Mouse (Mus musculus): ENCODE data around the gene Dcaf4. TPM values are rescaled to one million over a fixed set of nuclear protein-coding genes. Genes with fewer than 3 reads are reported as not detected.

The Dcaf4 gene
- total RNA-seq, 1 experiment from 2014 or later = 12.6 TPM

DNA sequence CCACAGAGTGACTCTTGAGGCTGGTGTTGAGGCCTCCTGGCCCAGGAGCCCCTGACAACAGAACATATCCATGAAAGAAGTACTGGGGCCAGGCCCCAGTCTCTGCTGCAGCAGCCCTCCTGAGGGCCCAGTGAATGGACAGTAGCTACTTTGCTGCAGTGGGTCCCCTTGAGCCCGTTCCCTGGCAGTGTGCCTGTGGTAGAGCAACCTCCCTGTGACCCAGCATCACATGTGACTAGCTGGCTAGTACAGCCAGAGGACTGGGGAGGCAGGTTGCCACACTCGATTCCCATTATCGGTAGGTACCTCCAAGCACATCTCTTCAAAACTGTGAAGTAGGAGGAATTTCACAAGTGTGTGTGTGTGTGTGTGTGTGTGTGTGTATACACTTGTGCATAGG, 12.7 kb downstream of the Dcaf4 start:
- ATAC-seq (ENCODE audit: extremely low read depth, insufficient number of reproducible peaks, low FRiP score, poor library complexity, severe bottlenecking) = no peak

GRCm38 (mm10) chr12:83534190-83534589, 13.9 kb downstream of the Dcaf4 start:
- ATAC-seq (ENCODE audit: extremely low read depth, insufficient number of reproducible peaks, low FRiP score, poor library complexity, severe bottlenecking) = no peak

GRCm38 (mm10) chr12:83535428-83535827, 15.2 kb downstream of the Dcaf4 start:
- ATAC-seq (ENCODE audit: extremely low read depth, insufficient number of reproducible peaks, low FRiP score, poor library complexity, severe bottlenecking) = no peak

DNA sequence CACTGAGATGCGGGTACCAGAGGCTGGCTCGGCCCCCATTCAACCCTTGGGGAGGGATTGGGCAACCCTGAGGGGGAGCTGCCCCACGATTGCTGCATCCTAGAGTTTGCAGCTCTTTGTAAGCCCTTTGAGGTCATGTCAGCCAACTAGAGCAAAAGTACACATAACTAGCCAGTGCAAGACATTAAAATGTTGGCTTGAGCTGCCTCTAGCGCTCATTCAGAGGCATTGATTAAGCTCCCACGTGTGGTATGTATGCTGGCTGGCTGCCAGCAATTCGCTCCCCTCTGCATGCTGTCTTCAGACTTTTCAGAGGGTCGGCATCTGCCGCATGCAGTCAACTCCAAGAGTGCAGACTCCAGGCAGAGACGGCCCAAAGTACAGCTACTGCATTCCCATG, 15.8 kb downstream of the Dcaf4 start:
- ATAC-seq (ENCODE audit: extremely low read depth, insufficient number of reproducible peaks, low FRiP score, poor library complexity, severe bottlenecking) = no peak

GRCm38 (mm10) chr12:83543997-83544396, 23.7 kb downstream of the Dcaf4 start:
- no peak for ATAC-seq (ENCODE audit: extremely low read depth, insufficient number of reproducible peaks, low FRiP score, poor library complexity, severe bottlenecking)

DNA sequence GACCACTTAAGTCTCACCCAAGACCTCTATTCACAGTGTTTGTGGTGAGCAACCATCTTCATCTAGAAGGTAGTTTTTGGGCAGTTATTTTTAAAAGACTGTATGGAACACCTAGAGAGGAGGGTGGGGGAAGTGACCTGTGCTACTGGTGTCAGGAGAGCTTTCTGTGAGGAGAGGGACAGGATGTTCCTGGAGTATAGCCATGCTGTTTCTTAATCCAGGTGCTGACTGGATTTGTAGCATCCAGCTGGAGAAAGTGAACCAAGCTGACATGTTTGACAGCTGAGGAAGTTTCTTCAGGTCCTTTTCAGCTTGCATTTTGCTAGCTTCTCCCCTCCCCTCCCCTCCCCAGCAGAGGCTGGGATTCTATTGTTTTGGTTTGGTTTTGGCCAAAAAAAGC, 24.5 kb downstream of the Dcaf4 start:
- ATAC-seq (ENCODE audit: extremely low read depth, insufficient number of reproducible peaks, low FRiP score, poor library complexity, severe bottlenecking) = no peak

DNA sequence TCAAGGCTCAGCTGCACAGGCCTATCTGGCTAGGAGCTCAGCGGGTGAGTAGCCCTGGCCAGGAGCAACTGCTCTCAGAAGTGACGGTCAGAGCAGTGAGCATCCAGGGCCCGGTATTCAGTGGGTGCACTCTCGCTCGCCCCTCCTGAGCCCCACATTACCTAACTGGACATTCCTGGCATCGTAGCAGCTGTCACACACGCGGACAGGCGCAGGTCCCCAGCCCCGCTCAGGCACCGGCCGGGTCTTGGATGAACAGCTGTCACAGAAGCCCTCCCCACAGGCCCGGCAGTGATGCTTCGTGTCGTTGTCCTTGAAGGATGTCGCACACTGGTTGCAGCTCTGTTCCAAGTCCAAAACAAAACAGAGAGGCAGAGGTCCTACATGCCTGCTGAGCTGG, 31.0 kb downstream of the Dcaf4 start:
- no peak for ATAC-seq (ENCODE audit: extremely low read depth, insufficient number of reproducible peaks, low FRiP score, poor library complexity, severe bottlenecking)

DNA sequence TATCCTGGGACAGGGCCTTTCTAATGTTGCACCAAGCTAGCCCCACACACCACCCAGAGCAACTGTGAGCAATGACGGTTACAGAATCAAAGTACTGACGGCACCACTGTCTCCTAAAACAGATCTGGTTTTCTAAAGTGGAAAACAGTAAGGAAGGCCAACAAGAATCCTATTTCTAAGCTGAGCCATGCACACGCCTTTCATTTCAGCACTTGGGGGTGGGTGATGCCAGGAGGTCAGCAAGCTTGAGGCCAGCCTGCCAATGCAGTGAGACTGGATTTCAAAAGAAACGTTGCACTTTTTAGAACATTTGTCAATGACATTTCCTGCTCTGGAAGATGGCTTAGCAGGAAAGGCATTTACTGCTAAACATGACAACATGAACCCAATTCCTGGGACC, 33.5 kb downstream of the Dcaf4 start:
- no peak for ATAC-seq (ENCODE audit: extremely low read depth, insufficient number of reproducible peaks, low FRiP score, poor library complexity, severe bottlenecking)

- ATAC-seq (ENCODE audit: extremely low read depth, insufficient number of reproducible peaks, low FRiP score, poor library complexity, severe bottlenecking) = no peak
Observed at GRCm38 (mm10) chr12:83555605-83556004, 35.3 kb downstream of the Dcaf4 start.

GRCm38 (mm10) chr12:83558496-83558895, 38.2 kb downstream of the Dcaf4 start:
- no peak for ATAC-seq (ENCODE audit: extremely low read depth, insufficient number of reproducible peaks, low FRiP score, poor library complexity, severe bottlenecking)

GRCm38 (mm10) chr12:83560189-83560588, 39.9 kb downstream of the Dcaf4 start:
- no peak for ATAC-seq (ENCODE audit: extremely low read depth, insufficient number of reproducible peaks, low FRiP score, poor library complexity, severe bottlenecking)

DNA sequence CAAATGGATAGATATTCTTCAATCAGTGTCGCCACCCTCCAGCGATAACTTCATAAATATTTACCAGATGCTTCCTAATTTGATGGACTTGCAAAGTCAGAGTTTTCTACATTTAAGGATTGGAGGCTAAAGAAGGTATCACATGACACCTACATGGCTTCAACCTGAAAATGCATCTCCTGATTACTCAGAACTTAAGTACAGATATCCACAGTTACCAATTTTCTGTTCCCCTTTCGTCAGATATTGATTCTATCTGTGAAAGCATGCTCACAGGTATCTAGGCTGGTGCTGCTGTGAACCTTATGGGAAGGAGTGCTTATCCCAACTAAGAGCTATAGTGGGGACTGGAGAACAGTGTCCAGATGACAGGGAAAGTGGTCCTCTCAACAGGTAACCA, 42.3 kb downstream of the Dcaf4 start:
- no peak for ATAC-seq (ENCODE audit: extremely low read depth, insufficient number of reproducible peaks, low FRiP score, poor library complexity, severe bottlenecking)

DNA sequence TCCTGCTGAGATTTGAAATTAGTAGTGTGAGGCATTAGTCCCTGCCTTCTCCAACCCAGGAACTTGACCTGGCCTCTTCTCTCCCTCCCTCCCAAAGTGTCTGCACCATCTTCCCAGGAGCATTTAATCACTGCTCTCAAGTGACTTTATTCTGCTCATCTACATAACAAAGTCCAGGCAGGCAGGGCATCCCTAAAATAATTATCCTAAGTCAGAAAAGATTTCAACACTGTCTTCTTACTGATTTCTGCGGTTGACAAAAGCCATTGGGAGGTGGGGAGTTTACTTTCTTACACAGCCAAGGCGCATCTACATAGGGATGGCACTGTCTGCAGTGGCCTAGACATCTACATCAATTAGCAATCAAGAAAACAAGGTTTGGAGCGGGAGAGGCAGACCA, 49.6 kb downstream of the Dcaf4 start:
- no peak for ATAC-seq (ENCODE audit: extremely low read depth, insufficient number of reproducible peaks, low FRiP score, poor library complexity, severe bottlenecking)

- ATAC-seq (ENCODE audit: extremely low read depth, insufficient number of reproducible peaks, low FRiP score, poor library complexity, severe bottlenecking) = no peak
Observed at GRCm38 (mm10) chr12:83572717-83573116, 52.5 kb downstream of the Dcaf4 start.

DNA sequence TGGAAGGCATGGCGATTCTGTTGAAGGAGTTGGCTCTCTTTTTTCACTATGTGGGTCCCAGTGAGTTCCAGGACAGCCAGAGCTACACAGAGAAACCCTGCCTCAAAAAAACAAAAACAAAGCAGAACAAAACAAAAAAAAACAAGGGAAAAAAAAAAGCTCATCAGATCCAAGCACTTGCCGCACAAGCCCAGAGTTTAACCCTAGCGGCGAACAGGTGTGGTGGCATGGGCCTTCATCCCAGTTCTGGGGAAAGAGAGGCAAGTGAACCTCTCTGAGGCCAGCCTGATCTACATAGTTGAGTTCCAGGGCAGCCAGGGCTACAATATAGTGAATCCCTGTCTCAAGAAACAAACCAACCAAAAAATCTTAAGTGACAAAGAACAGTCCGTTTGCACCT, 57.2 kb downstream of the Dcaf4 start:
- ATAC-seq (ENCODE audit: extremely low read depth, insufficient number of reproducible peaks, low FRiP score, poor library complexity, severe bottlenecking) = no peak

DNA sequence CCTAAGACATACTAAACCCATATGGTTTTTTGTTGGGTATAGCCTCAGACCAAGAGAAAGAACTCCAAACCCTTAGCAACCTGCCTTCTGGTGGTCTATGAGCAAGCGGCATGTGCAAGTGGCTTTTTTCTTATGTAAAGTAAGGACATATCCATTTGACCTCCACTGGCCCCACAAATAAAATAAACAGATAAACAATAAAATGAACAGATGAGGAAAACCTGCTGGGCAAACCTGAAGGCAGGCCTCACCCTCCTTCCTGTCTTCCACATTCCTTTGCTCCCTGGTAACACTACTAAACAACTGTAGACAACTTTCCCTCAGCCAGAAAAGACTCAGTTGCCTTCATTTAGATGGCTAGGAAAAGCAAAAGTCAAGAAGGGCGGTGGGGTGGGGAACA, 58.1 kb downstream of the Dcaf4 start:
- no peak for ATAC-seq (ENCODE audit: extremely low read depth, insufficient number of reproducible peaks, low FRiP score, poor library complexity, severe bottlenecking)

DNA sequence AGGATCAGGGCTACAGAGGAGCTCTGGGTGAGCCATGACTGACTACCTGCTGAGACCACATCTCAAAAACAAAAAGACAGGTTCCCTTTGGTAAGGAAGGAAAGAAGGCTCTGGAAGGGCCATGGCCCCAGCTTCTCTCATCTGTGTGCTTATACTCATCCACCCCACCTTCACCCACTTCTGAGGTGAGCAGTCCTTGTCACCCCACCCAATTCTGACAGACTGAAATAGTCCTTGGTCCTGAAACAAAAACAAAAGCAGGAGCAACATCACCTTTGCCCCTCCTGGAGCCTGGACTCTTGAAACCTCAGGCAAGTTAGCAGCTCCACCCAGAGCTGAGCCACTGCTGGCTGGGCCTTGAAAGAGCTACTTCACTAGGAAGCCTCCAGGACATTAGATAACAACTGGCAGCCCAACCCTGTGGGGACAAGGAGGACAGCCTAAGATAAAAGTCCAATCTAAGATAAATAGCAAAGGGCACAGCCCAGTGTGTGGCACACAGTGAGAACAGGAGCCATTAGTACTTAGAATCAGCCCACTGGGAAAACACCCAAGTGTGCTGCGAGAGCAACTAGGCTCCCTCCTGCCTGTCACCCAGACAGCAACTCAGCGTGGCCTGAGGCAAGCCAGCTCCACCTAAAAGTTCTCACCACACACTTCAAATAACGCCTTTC, 58.8 kb downstream of the Dcaf4 start:
- no peak for ATAC-seq (ENCODE audit: extremely low read depth, insufficient number of reproducible peaks, low FRiP score, poor library complexity, severe bottlenecking)

- no peak for ATAC-seq (ENCODE audit: extremely low read depth, insufficient number of reproducible peaks, low FRiP score, poor library complexity, severe bottlenecking)
Observed at GRCm38 (mm10) chr12:83580283-83580682, 60.0 kb downstream of the Dcaf4 start.

- no peak for ATAC-seq (ENCODE audit: extremely low read depth, insufficient number of reproducible peaks, low FRiP score, poor library complexity, severe bottlenecking)
Observed at GRCm38 (mm10) chr12:83582106-83582505, 61.8 kb downstream of the Dcaf4 start.

- no peak for ATAC-seq (ENCODE audit: extremely low read depth, insufficient number of reproducible peaks, low FRiP score, poor library complexity, severe bottlenecking)
Observed at GRCm38 (mm10) chr12:83582747-83583146, 62.5 kb downstream of the Dcaf4 start.

DNA sequence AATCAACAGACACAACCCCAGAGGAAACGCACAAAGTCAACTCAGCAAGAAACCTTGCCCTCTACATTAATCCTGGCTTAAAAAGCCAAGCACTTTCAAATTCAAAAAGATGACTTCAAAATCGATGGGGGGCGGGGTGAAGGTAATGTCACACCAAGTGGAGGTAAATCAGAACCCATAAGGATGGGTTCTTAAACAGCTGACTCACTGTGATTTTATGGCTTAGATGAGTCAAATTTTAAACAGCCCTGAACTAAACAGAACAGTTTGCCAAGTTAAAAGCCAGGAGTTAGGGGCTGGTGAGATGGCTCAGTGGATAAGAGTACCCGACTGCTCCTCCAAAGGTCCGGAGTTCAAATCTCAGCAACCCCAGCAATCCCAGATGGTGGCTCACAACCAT, 66.4 kb downstream of the Dcaf4 start:
- no peak for ATAC-seq (ENCODE audit: extremely low read depth, insufficient number of reproducible peaks, low FRiP score, poor library complexity, severe bottlenecking)
